Mouse (Mus musculus): Measurements from ENCODE around the gene Cavin3.
"Not testable (repeated sequence)": the region's sequence is repeated elsewhere in the genome, so short reads cannot be mapped to it uniquely, and the experiment has no call there.

Gene Cavin3

DNA sequence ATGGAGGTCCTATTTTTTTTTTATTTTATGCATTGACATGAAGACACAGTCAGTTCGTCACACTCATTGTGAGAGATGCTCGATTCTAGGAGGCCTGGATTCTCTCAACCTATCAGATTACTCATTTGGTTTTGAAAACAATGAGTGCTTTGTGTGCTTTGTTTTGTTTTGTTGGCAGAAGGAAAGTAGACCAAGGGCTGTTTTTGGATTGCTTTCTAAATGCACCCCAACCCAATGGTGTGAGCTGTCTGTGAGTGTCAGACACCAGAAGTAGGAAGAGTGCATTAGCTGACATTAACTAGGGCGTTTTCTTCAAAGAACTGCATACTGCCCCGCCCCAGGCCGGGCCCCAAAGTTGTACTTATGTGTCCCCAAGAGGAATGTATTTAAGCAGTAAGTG is 2.0 kb downstream of the Cavin3 start:
- no peak for DNase-seq

DNA sequence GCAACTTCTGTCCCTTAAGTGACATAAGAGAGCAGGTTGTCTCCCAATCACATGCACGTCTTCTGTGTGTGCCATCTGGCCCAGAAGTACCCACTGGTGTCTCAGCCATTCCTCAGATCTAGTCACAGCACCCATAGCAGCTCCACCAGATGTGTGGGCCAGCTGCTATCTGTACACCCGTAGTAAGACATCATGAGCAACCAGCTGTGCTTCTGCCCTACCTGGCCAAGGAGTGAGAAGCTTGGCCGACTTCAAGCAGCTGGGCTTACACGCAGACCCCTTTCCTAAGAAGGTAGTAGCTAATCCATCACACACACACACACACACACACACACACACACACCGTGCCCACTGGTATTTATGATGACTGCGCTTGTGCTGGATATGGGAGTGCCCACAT is 2.9 kb downstream of the Cavin3 start:
- no peak for DNase-seq

DNA sequence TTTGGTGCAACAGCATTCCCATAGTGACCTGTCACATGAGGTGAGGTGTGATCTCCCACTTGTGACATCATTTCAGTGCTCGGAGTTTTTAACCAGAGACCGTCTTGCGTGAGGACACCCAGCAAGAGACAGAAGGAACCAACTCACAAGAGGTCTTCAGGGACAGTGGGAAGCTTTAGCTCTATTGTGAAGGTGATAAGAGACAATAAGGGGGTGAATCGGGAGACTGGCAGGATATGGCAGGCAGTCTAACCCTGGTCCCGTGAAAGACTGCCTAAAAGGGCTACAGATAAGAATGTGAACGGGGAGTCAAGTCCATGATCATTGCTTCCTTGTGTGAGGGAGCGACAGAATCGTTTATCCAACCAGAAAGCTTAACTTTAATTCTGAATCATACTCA is 3.8 kb downstream of the Cavin3 start:
- DNase-seq: no peak

DNA sequence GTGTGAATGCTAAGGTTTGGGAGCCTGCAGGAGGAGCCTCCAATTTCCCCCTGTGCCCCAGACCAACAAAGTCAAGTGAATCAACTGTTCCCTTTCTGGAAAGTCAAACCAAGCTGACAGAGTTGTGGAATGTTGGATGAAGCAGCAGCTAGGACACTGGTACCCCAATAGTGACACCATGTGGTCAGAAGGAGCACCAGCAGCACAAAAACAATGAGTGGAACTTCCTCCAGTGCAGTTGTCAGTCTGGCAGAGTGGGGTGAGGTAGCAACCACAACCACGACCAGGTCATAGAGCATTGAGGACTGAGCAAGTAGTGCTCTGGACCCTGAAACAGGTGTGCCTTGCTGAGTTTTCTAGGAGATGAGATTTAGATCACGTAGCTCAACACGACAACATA is 4.3 kb downstream of the Cavin3 start:
- DNase-seq: no peak

DNA sequence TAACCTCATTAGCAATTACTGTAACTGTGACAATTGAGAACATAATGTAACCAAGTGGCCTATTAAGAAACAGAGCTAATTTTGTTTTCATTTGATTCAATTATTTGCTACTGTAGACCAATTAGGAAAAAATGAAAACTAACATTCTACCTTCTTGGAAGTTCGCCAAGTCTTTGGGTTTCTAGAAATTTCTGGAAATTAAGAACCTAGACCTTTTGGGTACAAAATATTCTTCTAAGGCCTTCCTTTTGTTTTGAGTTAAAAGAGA is 4.7 kb downstream of the Cavin3 start:
- DNase-seq: no peak

DNA sequence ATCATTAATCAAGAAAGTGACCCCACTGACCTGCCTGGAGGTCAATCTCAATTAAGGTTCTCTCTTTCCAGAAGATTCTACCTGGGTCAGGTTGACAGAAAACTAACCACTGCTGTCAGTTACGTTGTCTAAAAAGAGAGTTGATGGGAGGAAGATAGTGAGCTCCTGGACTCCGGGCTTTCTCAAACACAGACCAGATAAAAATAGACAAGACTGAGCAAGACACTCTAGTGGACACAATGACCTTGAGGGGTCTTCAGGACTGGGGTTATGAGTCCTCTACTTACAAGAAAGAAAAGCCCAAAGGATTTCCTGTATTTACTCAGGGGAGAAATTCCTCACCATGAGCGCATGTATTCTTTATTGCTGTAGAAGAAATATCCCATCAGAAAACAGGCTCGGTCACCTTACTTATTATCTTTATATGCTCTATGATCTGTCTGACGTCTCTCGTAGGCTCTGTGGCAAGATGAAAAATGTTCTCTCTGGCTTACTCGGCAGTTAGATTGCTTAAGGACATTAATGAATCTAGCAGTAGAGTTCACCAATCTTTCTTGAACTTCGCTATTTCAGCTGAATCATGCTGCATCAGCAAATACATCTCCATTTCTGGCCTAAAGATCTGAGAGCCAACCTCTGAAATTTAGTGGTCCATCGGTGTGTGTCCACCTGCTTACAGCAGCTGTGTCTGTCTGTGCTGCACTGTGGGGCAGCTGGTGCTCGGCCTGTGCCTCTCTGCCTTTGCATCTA is 5.2 kb downstream of the Cavin3 start:
- no peak for DNase-seq

DNA sequence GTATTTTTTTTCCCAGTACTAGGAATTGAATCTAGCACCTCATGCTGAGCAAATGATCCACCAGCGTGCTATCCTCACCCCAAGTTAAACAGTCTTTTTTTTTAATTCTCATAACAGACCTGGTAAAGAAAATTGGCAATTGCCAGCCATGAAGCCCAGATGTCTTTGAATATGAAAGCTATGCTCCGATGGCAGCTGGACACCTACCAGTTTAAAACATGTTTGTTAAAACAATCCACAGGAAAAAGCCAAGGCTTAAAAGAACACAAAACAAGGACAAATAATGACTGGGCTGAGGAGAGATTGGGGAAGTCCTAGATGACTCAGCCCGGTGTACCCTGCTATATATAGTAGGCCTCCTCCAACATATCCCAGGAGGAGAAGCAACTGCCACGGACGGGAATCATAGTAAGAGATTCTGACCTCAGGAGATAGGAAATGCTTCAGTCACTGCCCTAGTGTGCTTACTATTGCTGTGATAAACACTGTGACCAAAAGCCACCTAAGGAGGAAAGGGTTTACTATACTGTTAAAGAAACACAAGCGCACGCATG is 6.6 kb downstream of the Cavin3 start:
- DNase-seq: no peak

DNA sequence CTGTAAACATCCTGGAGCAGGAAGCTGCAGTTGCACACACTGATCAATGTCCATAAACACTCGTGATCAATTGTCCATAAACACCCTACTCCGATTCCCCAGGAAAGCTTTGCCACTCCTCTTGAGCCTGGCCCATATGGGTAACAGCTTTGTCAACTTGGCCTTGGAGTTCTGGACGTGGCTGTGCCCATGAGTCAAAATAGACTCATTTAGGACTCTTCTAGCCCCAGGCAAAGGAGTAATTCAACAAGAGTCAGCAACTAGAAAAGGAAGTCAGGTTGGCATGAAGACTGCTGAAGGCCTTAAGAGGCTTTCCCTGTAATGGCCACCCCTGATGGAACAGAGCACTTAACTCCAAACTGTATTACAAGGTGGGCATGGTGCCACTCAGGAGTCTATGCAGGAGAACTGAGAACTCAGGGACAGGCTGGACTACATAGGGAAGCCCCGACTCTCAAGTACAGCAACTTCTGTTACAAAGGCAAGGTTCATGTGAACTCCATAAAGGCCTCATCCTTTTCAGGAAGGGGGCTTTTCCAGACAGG is 7.3 kb downstream of the Cavin3 start:
- no peak for DNase-seq

DNA sequence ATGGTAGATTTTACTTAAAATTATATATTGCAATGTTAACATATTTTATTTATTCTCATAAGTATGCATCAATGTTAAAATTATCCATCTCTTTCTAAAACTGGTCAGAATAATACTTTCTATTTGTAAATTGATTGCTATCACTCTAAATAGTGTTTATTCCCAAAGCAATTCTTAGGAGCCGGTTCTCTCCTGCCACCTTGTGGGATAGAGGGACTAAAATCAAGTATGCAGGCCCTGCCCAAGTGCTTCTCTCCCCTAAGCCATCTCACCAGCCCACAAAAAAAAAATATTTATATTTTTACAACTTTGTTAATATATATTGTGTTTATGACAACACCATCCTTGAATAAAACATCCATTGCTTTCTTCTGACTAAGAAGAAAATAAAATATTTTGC is 9.5 kb downstream of the Cavin3 start:
- no peak for DNase-seq

DNA sequence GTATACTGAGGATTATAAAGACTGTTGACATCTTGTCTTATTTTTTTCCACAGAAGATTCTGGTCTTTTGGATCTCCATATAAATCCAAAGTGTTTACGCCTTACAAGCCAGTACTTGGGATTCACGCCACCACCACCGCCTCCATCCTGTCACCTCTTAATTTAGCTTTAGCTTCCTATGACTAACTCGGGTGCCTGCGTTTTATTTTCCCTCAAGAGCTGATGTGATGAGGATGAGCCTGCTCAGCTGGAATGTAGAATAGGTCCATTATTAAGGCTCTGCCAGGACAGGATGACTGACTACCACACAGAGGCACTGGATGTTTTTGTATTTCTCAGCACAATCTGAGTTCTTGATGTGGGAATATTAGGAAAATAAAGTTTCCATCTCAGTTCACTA is 16.6 kb downstream of the Cavin3 start:
- DNase-seq: peak; percentile 35

DNA sequence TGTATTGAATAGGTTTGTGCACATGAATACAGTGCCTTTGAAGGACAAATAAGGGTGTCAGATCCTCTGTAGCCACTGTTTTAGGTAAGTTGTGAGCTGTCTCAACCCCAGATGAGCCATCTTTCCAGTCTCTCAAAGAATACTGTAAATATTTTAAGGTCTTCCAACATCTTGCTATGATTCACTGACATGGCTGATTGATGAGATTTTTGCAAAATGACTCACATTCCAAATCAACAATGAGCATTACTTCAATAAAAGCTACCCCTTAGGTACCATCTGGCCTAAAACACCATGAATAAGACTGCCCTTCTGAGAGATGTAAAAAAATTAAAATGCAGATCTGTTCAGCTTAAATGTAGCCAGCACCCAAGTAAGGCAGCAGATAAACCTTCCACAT is 23.6 kb downstream of the Cavin3 start:
- no peak for DNase-seq

DNA sequence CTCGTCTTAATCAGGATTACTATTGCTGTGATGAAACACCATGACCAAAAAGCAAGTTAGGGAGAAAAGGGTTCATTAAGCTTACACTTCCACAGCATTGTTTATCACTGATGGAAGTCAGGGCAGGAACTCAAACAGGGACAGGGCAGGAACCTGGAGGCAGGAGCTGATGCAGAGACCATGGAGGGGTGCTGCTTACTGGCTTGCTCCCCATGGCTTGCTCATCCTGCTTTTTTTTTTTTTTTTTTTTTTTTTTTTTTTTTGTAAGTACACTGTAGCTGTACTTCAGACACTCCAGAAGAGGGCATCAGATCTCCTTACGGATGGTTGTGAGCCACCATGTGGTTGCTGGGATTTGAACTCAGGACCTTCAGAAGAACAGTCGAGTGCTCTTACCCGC is 28.8 kb downstream of the Cavin3 start:
- not testable (repeated sequence) for DNase-seq

DNA sequence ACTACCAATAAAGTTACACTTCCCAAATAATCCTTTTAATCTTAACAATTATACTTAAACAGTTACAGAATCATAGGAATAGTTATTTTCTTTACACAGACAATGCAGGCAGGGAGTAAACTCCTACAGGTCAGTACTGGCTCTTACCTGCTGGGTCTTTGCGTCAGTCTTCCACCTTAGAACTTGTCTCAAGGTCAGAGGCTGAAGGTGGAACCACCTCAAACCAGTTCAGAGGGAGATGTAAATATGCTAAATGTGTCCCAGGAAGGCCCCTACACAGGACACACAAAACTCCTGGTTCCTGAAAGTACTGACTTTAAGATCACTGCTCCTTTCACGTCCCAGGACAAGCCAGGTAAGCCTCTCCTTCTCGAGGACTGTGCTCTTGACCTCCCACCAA is 37.0 kb downstream of the Cavin3 start:
- no peak for DNase-seq

DNA sequence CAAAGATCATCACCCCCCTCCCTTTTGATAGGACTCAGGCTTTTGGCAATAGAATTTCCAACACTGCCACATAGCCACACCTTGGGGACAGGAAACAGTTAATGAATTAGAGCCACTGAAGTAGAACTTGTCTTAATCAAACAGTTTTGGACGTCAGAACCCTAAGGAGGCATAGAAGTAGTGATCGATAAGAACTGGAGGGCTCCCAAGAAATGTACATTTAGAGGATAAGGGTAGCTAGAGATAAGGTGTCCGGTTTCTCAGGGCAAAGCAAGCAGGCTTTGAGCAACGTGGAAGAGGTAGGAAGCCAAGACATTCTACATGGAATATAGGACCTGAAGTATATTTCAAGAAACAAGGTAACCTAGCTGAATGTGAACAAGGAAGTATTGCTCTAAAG is 40.7 kb downstream of the Cavin3 start:
- no peak for DNase-seq

DNA sequence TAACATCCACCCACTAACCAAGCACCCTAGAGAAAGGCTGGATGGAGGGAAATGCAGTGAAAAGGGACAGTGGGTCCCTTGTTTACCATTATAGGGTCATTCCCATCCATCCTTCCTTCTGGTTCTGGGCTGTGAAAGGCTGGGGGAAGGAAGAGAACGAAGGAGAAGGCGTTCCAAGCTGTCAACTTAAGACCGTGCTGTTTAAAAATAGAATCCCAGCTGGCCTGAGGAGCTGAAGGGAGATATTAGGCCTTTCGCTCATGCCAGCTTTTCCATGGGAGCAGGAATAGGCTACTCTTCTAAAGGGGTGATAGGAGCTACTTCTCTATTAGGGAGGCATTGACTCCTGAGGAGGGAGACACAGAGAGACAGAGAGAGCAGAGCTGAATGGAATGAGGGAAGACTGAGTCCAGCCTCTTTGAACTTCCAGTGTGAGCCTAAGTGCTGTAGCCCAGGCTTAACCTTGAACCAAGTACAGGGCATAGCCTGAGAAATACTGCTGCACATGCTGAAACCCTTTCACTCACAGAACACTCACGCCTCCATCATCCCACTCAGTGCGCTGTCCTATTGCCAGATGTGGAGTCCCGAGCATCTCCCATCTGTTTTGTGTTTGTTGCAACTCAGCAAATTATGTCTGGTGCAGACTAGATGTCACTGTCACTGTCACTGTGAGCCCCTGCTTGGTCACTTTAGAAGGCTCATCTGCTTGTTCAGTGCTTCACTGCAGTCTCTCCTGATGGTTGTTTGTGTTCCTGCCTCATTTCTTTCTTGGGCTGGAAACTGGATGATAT is 43.9 kb downstream of the Cavin3 start:
- peak; percentile 61 for DNase-seq

DNA sequence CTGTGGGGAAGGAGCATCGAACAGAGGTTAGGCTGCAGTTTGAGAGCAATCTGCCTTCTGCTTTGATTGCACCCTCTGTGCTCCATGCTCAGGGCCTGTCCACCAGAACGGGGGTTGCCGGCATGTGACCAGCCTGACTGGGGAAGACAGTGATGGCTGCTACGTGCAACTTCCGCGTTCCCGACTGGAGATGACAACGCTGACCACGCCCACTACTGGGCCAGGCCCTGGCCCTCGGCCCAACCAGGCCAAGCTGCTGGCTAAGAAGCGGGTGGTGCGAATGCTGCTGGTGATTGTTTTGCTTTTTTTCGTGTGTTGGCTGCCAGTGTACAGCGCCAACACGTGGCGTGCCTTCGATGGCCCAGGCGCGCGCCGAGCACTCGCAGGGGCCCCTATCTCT is 47.3 kb downstream of the Cavin3 start:
- no peak for DNase-seq

DNA sequence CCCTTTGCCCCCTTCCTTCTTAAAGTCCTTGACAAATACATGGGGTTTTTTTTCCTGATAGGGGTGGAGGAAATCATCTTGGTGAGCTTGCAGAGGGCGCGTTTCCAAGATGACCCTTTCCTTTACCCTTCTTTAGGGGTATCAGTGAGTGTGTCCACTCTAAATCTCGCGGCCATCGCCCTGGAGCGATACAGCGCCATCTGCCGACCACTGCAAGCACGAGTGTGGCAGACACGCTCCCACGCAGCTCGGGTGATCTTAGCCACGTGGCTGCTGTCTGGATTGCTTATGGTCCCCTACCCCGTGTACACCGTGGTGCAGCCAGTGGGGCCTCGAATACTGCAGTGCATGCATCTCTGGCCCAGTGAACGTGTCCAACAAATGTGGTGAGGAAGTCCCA is 48.2 kb downstream of the Cavin3 start:
- no peak for DNase-seq

DNA sequence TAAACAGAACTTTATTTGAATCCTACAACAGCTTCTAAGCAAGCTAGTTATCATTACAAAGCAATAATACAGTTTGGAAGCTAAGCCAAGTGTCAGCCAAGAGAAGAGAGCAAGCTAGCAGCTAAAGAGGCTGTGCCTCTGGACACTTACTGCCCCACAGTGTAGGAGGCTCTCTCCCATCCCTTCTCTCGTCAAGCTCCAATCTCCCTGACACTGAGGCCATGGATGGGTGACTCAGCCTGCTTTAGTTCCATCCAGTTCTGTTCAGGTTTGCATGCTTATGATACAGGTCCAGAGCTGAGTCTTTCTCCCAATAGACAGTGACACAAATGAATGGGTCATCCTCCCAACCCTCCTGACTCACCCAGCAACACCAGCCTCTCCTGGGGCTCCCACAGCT is 50.0 kb downstream of the Cavin3 start:
- no peak for DNase-seq
